Mouse (Mus musculus): ENCODE data around the gene Ablim1. TPM values are rescaled to one million over a fixed set of nuclear protein-coding genes. Genes with fewer than 3 reads are reported as not detected.

Ablim1 gene
- total and polyA plus RNA-seq, 2 experiments from 2014 or later = 44.7 to 71.7 TPM

DNA sequence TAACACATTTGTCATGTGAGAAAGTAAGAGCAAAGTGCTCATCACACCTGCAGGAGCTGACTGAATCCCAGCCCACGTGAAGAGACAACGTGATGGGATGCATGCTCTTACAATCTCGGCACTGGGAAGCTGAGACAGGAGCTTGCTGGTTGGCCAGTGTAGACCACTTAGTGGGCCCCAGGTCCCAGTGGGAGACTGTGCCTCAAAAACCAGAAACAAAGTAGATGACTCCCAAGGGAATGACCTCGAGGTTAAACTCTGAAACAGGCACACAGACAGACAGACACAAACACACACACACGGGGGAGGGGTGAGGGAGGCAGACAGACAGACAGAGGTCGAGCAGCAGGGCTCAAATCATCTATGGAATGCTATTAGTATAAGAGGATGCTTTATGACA is 203.4 kb downstream of the Ablim1 start:
- no peaks in the 10 kb centered on the region for H3K9me3 ChIP-seq (ENCODE audit: low read length)
- DNase-seq (ENCODE audit: low spot score) = no peak
- no peaks in the 10 kb centered on the region for H3K27me3 ChIP-seq (ENCODE audit: insufficient read depth, low read length)
- no peak overlapping the region for H3K9ac ChIP-seq (replicated peaks; ENCODE audit: low read length)
- H3K4me1 ChIP-seq (ENCODE audit: insufficient read depth, low read length) = peaks cover under 1% of the 10 kb centered on the region; the same call in 1 of the 2 replicates
- 77% methylated on average over 6 of the region's 6 CpGs for WGBS
- ATAC-seq = no peak
- no peaks in the 10 kb centered on the region for H3K36me3 ChIP-seq (ENCODE audit: insufficient read depth, low read length)
- H3K4me2 ChIP-seq (ENCODE audit: low read depth, low read length) = no peak overlapping the region
- TF ChIP-seq CTCF (IDR thresholded peaks at IDR 0.05; ENCODE audit: low read depth) = no peak
- H3K27ac ChIP-seq = no peak overlapping the region
- no peak overlapping the region for H3K4me3 ChIP-seq (ENCODE audit: low read length)

DNA sequence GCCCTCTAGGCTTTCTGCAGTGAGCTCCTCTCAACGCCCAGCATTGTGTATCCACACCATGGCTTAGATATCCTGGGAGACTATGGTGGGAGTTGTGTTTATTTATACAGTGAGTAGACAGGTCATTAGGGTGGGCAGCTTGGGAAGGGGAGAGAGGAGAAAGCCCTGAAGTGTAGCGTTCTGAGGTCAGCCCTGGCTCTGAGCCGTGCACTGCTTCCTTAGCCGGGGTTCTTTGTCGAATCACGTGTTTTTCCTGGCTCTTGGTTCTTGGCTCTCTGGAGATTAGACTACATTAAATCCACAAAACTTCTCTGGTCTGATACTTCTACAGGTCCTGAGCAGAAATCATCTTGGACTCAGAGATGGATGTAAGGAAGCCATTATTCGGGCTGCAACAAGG is 205.1 kb downstream of the Ablim1 start:
- H3K36me3 ChIP-seq (ENCODE audit: insufficient read depth, low read length) = no peaks in the 10 kb centered on the region
- no peak for DNase-seq (ENCODE audit: low spot score)
- H3K9me3 ChIP-seq (ENCODE audit: low read length) = no peaks in the 10 kb centered on the region
- H3K27me3 ChIP-seq (ENCODE audit: insufficient read depth, low read length) = no peaks in the 10 kb centered on the region
- H3K27ac ChIP-seq = no peak overlapping the region
- H3K4me1 ChIP-seq (ENCODE audit: insufficient read depth, low read length) = peaks cover 3% of the 10 kb centered on the region; the same call in 1 of the 2 replicates
- H3K4me3 ChIP-seq (ENCODE audit: low read length) = no peak overlapping the region
- 64% methylated on average over 7 of the region's 7 CpGs for WGBS
- ATAC-seq = no peak
- H3K4me2 ChIP-seq (ENCODE audit: low read depth, low read length) = no peak overlapping the region
- no peak for TF ChIP-seq CTCF (IDR thresholded peaks at IDR 0.05; ENCODE audit: low read depth)
- H3K9ac ChIP-seq (replicated peaks; ENCODE audit: low read length) = no peak overlapping the region

DNA sequence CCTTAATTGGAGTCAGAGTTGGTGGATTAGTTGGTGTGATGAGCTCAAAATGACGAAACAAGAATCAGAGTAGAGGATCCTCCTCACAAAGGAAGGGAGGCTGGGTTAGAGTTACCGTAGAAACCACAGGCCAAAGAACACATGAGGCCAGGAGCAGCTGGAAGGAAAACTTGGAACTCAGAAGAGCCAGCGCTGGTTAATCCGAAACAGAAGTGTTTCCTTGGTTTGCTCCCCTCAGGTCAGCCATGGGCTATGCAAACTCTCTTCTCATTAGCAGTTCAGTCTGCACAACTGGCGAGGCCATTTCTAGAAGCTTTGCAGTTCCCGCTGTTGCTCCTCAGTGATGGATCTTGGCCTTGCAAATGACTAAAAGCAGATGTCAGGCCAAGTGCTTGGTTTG is 208.2 kb downstream of the Ablim1 start:
- Histone ChIP-seq H3K4me3 (ENCODE audit: low read length) (no peak overlapping the region), H3K36me3 (ENCODE audit: insufficient read depth, low read length) (no peaks in the 10 kb centered on the region), H3K4me1 (ENCODE audit: insufficient read depth, low read length) (peaks cover 3% of the 10 kb centered on the region), H3K9me3 (ENCODE audit: low read length) (no peaks in the 10 kb centered on the region), H3K27ac (0 out of 2 replicates have a peak overlapping the region, but pooled peaks have one; percentile 41), H3K27me3 (ENCODE audit: insufficient read depth, low read length) (no peaks in the 10 kb centered on the region), H3K9ac (replicated peaks; ENCODE audit: low read length) (no peak overlapping the region), H3K4me2 (ENCODE audit: low read depth, low read length) (no peak overlapping the region)
- no peak for DNase-seq (ENCODE audit: low spot score)
- TF ChIP-seq CTCF (IDR thresholded peaks at IDR 0.05; ENCODE audit: low read depth) = no peak
- no peak for ATAC-seq
- 65% methylated on average over 6 of the region's 6 CpGs for WGBS

- DNase-seq (ENCODE audit: low spot score) (no peak), ATAC-seq (no peak)
- 97% methylated on average over 3 of the region's 3 CpGs for WGBS
Measured at GRCm38 (mm10) chr19:57106031-57106430, 208.7 kb downstream of the Ablim1 start.

GRCm38 (mm10) chr19:57105156-57105555 is 209.6 kb downstream of the Ablim1 start:
- ATAC-seq = no peak
- peaks cover 3% of the 10 kb centered on the region for H3K4me1 ChIP-seq (ENCODE audit: insufficient read depth, low read length)
- TF ChIP-seq CTCF (IDR thresholded peaks at IDR 0.05; ENCODE audit: low read depth) = no peak
- no peak overlapping the region for H3K4me3 ChIP-seq (ENCODE audit: low read length)
- no peak overlapping the region for H3K9ac ChIP-seq (replicated peaks; ENCODE audit: low read length)
- no peaks in the 10 kb centered on the region for H3K36me3 ChIP-seq (ENCODE audit: insufficient read depth, low read length)
- no peak overlapping the region for H3K27ac ChIP-seq
- no peaks in the 10 kb centered on the region for H3K9me3 ChIP-seq (ENCODE audit: low read length)
- DNase-seq (ENCODE audit: low spot score) = no peak
- no peak overlapping the region for H3K4me2 ChIP-seq (ENCODE audit: low read depth, low read length)
- no peaks in the 10 kb centered on the region for H3K27me3 ChIP-seq (ENCODE audit: insufficient read depth, low read length)
- WGBS = 60% methylated on average over 6 of the region's 6 CpGs

More at GRCm38 (mm10) chr19:57106031-57106430, 208.7 kb downstream of the Ablim1 start:
- no peak for TF ChIP-seq CTCF (IDR thresholded peaks at IDR 0.05; ENCODE audit: low read depth)
- Histone ChIP-seq H3K27ac (no peak overlapping the region), H3K27me3 (ENCODE audit: insufficient read depth, low read length) (no peaks in the 10 kb centered on the region), H3K36me3 (ENCODE audit: insufficient read depth, low read length) (no peaks in the 10 kb centered on the region), H3K9ac (replicated peaks; ENCODE audit: low read length) (no peak overlapping the region), H3K4me2 (ENCODE audit: low read depth, low read length) (no peak overlapping the region), H3K4me1 (ENCODE audit: insufficient read depth, low read length) (peaks cover 3% of the 10 kb centered on the region), H3K9me3 (ENCODE audit: low read length) (no peaks in the 10 kb centered on the region), H3K4me3 (ENCODE audit: low read length) (no peak overlapping the region)

DNA sequence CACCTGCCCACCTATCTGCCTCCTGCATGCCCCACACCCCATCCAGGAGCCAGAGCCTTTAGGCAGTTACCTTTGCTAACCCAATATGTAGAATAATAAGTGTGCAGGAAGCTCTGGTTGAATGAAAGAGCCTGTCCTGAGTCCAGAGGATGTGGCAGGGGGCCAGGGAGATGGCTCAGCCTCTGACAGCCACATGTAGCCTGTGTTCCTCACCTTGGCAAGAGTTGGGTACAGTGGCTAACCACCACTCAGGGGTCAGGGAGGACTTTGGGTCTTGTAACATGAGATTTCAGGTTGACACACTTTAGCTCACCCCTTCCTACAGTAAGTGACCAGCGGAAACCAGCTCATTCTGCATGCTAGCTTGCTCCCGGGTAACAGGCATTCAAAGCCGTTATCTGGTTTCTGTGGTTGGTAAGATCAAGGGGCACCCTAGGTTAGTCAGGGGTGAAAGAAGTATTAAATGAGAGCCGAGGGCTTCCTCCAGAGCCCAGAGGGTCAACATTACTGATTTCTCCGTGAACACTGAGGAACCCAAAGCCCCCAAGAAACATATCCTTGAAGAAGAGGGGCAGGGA is 210.5 kb downstream of the Ablim1 start:
- 63% methylated on average over 5 of the region's 5 CpGs for WGBS
- Histone ChIP-seq H3K9me3 (ENCODE audit: low read length) (no peaks in the 10 kb centered on the region), H3K4me1 (ENCODE audit: insufficient read depth, low read length) (peaks cover 3% of the 10 kb centered on the region), H3K4me2 (ENCODE audit: low read depth, low read length) (no peak overlapping the region), H3K4me3 (ENCODE audit: low read length) (no peak overlapping the region), H3K27me3 (ENCODE audit: insufficient read depth, low read length) (no peaks in the 10 kb centered on the region), H3K27ac (peak overlapping the region; percentile 64; the same call in 1 of the 2 replicates), H3K36me3 (ENCODE audit: insufficient read depth, low read length) (no peaks in the 10 kb centered on the region), H3K9ac (replicated peaks; ENCODE audit: low read length) (no peak overlapping the region)
- ATAC-seq (no peak), DNase-seq (ENCODE audit: low spot score) (no peak)
- no peak for TF ChIP-seq CTCF (IDR thresholded peaks at IDR 0.05; ENCODE audit: low read depth)

GRCm38 (mm10) chr19:57103360-57103958 is 211.3 kb downstream of the Ablim1 start:
- Histone ChIP-seq H3K9ac (replicated peaks; ENCODE audit: low read length) (no peak overlapping the region), H3K27me3 (ENCODE audit: insufficient read depth, low read length) (no peaks in the 10 kb centered on the region), H3K4me2 (ENCODE audit: low read depth, low read length) (no peak overlapping the region), H3K36me3 (ENCODE audit: insufficient read depth, low read length) (no peaks in the 10 kb centered on the region), H3K9me3 (ENCODE audit: low read length) (no peaks in the 10 kb centered on the region), H3K27ac (peak overlapping the region; percentile 64; the same call in 1 of the 2 replicates), H3K4me1 (ENCODE audit: insufficient read depth, low read length) (peaks cover 3% of the 10 kb centered on the region), H3K4me3 (ENCODE audit: low read length) (no peak overlapping the region)
- no peak for TF ChIP-seq CTCF (IDR thresholded peaks at IDR 0.05; ENCODE audit: low read depth)
- DNase-seq (ENCODE audit: low spot score) (peak; percentile 30), ATAC-seq (no peak)
- WGBS = 74% methylated on average over 4 of the region's 4 CpGs

All from hindbrain, postnatal 0 days (tissue).